Comparison of ENCODE assay signal across 4 mouse cellular contexts in genomic region chr1:12586981-12587380, GRCm38 (mm10).
DNase-seq lines count a peak whose midpoint lies in the region.
"Not testable (repeated sequence)": the region's sequence is repeated elsewhere in the genome, so short reads cannot be mapped to it uniquely, and the experiment has no call there.

No protein-coding gene starts in this region.

- peak; percentile 86 for DNase-seq in ES-CJ7 (ENCODE audit: low read depth, low spot score)
- peak; percentile 29 for DNase-seq in ES-E14 (ENCODE audit: low read depth, low spot score)
- DNase-seq in R1 (ENCODE audit: low read depth, low spot score): peak; percentile 93
- peak; percentile 80 for DNase-seq in ZHBTc4 (ENCODE audit: low read depth, low spot score)

- in situ Hi-C loops in ES-E14 (cut with MboI; ENCODE audit: low sequenced_read_pairs in 2 of 2, unreplicated experiment in 2 of 2): not testable (repeated sequence)

- not testable (repeated sequence) for H3K36me3 ChIP-seq in ES-E14 (ENCODE audit: control insufficient read depth, insufficient read depth, low read length, poor library complexity, severe bottlenecking)

- not testable (repeated sequence) for H3K4me1 ChIP-seq in ES-E14 (ENCODE audit: control insufficient read depth in 2 of 2, insufficient read depth in 2 of 2, low read length in 2 of 2, poor library complexity in 1 of 2)

- H3K27ac ChIP-seq in ES-E14 (ENCODE audit: insufficient read depth, low read depth, low read length, poor library complexity, severe bottlenecking): not testable (repeated sequence)

- not testable (repeated sequence) for H3K9ac ChIP-seq in ES-E14 (ENCODE audit: insufficient read depth, low read depth, low read length, poor library complexity, severe bottlenecking)

- not testable (repeated sequence) for H3K9me3 ChIP-seq in ES-E14 (ENCODE audit: control insufficient read depth, insufficient read depth, low read depth, low read length)

- H3K4me3 ChIP-seq in ES-E14 (ENCODE audit: insufficient read depth in 1 of 2, low read depth in 1 of 2, low read length in 2 of 2, poor library complexity in 1 of 2, severe bottlenecking in 1 of 2): not testable (repeated sequence)

Comparison
In these comparisons a context has a peak if more than half of its experiments do, and no peak if none do; other contexts are left out.
1. DNase-seq: peak in every context shown above with its lines; median percentile 93 in R1; 86 in ES-CJ7; 80 in ZHBTc4; 29 in ES-E14.